Mouse (Mus musculus): ENCODE measurements at regions not wholly inside any gene's neighbourhood (a gene's known extent, or its start where the extent isn't known, plus 50 kb on each side); places are given as distances from the start of the nearest gene placed in this dataset.
"Not testable (repeated sequence)": the region's sequence is repeated elsewhere in the genome, so short reads cannot be mapped to it uniquely, and the experiment has no call there.

DNA sequence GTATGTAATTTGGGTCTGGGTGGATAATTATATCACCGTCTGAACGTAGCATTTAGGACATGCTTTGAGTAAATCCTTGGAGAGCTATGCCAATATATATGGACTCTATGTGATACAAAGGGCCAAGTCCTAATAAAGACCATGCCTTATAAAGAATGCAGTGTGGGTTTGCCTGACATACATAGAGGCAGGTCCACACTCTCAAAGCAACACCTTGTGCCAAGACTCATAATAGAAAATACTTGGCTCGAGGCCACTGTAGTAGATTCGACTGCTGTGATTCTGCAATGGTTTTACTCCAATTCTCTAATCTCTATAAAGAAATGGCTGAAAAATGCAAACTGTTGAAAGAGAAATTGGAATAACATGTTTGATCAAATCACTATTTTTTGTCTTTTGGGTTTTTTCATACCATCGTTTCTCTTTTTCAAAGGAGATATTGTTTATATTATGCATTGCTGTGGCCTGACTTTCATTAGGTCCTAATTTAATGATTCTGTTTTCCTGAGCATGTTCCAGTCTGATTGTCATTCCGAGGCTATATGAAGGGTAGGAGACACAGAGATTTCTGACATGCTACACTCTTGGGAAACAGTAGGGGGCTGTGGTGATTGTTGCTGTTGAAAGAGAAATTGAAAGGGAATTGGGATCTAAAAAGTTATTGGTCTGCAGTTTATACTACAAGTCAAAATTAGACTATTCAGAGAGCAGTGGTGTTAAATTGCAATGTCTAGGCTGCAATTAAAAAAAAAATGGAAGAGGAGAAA is 884.7 kb downstream of the Ttll7 start:
- WGBS: 89% methylated on average over 6 of the region's 6 CpGs
- no peaks in the 10 kb centered on the region for H3K36me3 ChIP-seq
- no peaks in the 10 kb centered on the region for H3K9me3 ChIP-seq
- no peaks in the 10 kb centered on the region for H3K4me1 ChIP-seq
- no peaks in the 10 kb centered on the region for H3K27me3 ChIP-seq
- H3K4me2 ChIP-seq (replicated peaks): no peak overlapping the region
- no peak overlapping the region for H3K27ac ChIP-seq (replicated peaks)
- no peak overlapping the region for H3K4me3 ChIP-seq
- ATAC-seq (ENCODE audit: low FRiP score, low read depth): no peak
- no peak overlapping the region for H3K9ac ChIP-seq (replicated peaks)

DNA sequence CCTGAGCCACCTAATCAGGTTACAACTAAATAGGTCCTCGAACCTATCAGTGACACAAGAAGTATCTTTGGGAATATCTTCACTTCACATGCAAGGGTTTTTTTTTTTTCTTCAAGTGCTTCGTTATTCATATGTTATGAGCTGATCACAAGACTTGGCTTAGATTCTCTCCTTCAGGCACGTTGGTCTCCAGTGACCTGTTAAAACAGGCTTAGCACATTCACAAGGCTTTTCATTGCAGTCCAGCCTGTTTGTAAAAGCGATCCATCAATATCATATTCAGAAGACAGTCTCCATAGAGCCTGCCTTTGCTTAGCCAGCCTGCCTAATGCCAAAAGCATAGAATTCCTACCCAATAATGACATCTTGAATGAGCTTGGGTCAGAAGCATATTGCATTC is 864.2 kb downstream of the Ttll7 start:
- no peaks in the 10 kb centered on the region for H3K27me3 ChIP-seq
- no peaks in the 10 kb centered on the region for H3K36me3 ChIP-seq
- 62% methylated on average over 4 of the region's 4 CpGs for WGBS
- H3K4me3 ChIP-seq: no peak overlapping the region
- no peak overlapping the region for H3K27ac ChIP-seq (replicated peaks)
- no peak overlapping the region for H3K4me2 ChIP-seq (replicated peaks)
- H3K9me3 ChIP-seq: no peaks in the 10 kb centered on the region
- no peaks in the 10 kb centered on the region for H3K4me1 ChIP-seq
- no peak for ATAC-seq (ENCODE audit: low FRiP score, low read depth)
- no peak overlapping the region for H3K9ac ChIP-seq (replicated peaks)

DNA sequence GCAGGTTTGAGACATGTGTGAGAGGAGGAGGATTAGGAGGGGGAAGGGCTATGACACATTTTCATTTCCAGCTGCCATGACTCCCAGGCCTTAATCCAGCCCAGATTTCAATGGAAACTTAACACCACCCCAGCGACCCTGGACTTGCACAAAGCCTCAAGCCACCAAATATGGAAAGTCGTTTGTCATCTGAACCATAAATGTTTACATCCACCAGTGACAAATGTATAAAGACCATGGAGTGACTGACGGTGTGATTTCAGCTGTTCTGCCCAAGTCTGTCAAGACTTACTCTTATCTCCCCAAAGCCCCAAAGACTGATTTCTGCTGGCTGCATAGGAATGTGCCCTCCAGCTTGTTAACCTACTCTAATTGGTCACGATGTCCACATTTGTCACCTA is 855.2 kb downstream of the Ttll7 start:
- no peak overlapping the region for H3K4me3 ChIP-seq
- no peak overlapping the region for H3K9ac ChIP-seq (replicated peaks)
- H3K4me2 ChIP-seq (replicated peaks): no peak overlapping the region
- 57% methylated on average over 4 of the region's 4 CpGs for WGBS
- no peak for ATAC-seq (ENCODE audit: low FRiP score, low read depth)
- H3K4me1 ChIP-seq: no peaks in the 10 kb centered on the region
- no peaks in the 10 kb centered on the region for H3K36me3 ChIP-seq
- no peaks in the 10 kb centered on the region for H3K9me3 ChIP-seq
- H3K27ac ChIP-seq (replicated peaks): no peak overlapping the region
- H3K27me3 ChIP-seq: no peaks in the 10 kb centered on the region

DNA sequence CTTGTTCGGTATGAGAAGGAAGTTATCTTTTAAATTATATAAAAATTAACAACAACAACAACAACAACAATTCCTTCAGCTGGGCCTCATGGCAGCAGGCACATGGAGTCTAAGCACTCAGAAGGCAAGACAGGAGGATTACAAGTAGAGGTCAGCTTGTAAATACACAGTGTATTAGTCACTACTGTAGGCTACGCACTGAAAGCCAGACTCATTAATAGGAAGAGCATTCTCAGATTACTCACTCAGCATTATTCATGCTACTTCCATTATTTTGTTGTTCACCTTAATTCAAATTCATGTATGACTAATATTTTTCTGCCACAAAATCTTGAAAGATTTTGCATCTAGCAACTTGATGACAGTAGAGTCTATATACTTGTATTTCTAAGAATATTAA is 831.6 kb downstream of the Ttll7 start:
- Histone ChIP-seq H3K36me3 (no peaks in the 10 kb centered on the region), H3K9me3 (peaks cover 5% of the 10 kb centered on the region; the same call in 1 of the 2 replicates), H3K4me3 (no peak overlapping the region), H3K27me3 (no peaks in the 10 kb centered on the region), H3K9ac (replicated peaks) (no peak overlapping the region), H3K4me2 (replicated peaks) (no peak overlapping the region), H3K27ac (replicated peaks) (no peak overlapping the region), H3K4me1 (peaks cover 9% of the 10 kb centered on the region)
- 88% methylated on average over 2 of the region's 2 CpGs for WGBS
- ATAC-seq (ENCODE audit: low FRiP score, low read depth): no peak

DNA sequence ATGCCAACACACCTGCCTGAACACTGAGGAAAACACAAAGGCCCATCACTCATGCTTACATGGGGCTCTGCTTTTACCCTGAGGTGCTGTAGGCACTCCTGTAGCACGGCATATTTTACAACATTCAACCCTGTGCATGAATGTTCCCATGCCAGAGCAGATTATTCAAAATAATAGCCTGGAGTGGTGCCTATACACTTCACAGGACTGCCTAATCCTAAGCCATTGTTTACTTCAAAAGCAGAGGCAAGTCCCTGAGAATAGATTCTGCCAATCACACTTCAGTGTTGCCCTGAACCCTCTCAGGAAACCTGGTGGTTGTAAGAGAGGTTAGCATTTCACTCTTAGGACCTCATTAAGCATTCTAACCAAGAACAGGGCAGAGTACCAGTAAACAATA is 828.1 kb downstream of the Ttll7 start:
- ATAC-seq (ENCODE audit: low FRiP score, low read depth): peak; percentile 94

DNA sequence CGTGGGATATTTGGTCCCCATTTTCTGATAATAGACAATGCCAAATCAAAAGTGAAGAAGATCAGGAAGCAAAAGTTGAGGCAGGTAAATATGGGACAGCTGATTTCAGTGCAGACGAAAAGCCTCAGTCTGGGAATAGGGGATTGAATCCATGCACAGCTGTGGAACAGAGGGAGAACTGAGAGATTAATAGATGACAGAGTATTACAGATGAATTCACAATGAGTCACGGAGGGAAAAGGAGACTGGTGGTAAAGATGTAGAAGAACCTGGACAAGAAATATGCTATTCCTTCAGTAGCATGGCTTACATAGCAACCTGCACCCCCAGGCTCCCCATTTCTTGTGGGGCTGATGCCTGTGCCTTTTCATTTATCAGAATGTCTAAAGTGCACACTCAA is 810.4 kb downstream of the Ttll7 start:
- 79% methylated on average over 3 of the region's 3 CpGs for WGBS
- Histone ChIP-seq H3K36me3 (no peaks in the 10 kb centered on the region), H3K4me2 (replicated peaks) (no peak overlapping the region), H3K27ac (replicated peaks) (no peak overlapping the region), H3K9me3 (no peaks in the 10 kb centered on the region), H3K4me3 (no peak overlapping the region), H3K27me3 (no peaks in the 10 kb centered on the region), H3K4me1 (no peaks in the 10 kb centered on the region), H3K9ac (replicated peaks) (no peak overlapping the region)
- ATAC-seq (ENCODE audit: low FRiP score, low read depth): no peak

More for the DNA sequence above, 828.1 kb downstream of the Ttll7 start:
- Histone ChIP-seq H3K27ac (replicated peaks) (0 out of 2 replicates have a peak overlapping the region, but pooled peaks have one; percentile 39), H3K9ac (replicated peaks) (no peak overlapping the region), H3K4me1 (peaks cover 9% of the 10 kb centered on the region), H3K36me3 (no peaks in the 10 kb centered on the region), H3K27me3 (no peaks in the 10 kb centered on the region), H3K4me3 (no peak overlapping the region), H3K9me3 (peaks cover 5% of the 10 kb centered on the region; the same call in 1 of the 2 replicates), H3K4me2 (replicated peaks) (no peak overlapping the region)
- 6% methylated on average over 1 of the region's 1 CpGs for WGBS

DNA sequence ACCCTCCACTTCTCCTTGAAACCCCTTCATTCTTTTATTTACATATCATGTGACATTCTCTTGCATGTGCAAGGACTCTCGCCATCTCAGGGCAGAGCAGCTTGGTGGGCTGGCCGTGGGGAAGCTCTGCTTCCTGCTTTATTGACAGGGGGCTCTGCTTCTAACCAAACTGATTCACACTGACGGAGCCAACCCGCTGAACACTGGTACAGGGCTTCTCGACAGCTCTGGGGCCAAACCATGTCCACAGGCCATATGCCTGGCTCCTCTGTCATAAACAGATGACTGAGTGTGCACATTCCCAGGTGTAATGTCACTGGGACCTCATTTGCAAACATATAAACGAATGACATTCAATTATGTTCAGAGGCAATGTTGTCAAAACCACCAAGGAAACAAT is 800.7 kb downstream of the Ttll7 start:
- WGBS: 54% methylated on average over 6 of the region's 6 CpGs
- Histone ChIP-seq H3K36me3 (no peaks in the 10 kb centered on the region), H3K9ac (replicated peaks) (no peak overlapping the region), H3K9me3 (no peaks in the 10 kb centered on the region), H3K27me3 (no peaks in the 10 kb centered on the region), H3K4me1 (no peaks in the 10 kb centered on the region), H3K27ac (replicated peaks) (no peak overlapping the region), H3K4me2 (replicated peaks) (no peak overlapping the region), H3K4me3 (no peak overlapping the region)
- ATAC-seq (ENCODE audit: low FRiP score, low read depth): peak; percentile 65

DNA sequence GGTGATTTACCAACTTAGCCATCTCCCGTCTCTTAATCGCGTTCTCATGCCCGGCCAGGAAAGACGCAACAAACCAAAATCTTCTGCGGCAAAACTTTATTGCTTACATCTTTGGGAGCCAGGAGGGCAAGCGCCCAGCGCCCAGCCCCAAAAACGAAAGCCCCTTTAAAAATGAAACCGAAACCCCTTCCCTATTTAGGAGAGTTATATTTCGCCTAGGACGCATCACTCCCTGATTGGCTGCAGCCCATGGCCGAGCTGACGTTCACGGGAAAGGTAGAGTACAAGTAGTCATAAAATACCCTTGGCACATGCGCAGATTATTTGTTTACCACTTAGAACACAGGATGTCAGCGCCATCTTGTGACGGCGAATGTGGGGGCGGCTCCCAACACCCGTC is 783.3 kb downstream of the Ttll7 start:
- not testable (repeated sequence) for H3K9me3 ChIP-seq; H3K4me1 ChIP-seq; ATAC-seq (ENCODE audit: low FRiP score, low read depth); H3K27me3 ChIP-seq; H3K4me2 ChIP-seq (replicated peaks); H3K9ac ChIP-seq (replicated peaks); H3K36me3 ChIP-seq; H3K27ac ChIP-seq (replicated peaks); H3K4me3 ChIP-seq
- WGBS: 95% methylated on average over 20 of the region's 21 CpGs

DNA sequence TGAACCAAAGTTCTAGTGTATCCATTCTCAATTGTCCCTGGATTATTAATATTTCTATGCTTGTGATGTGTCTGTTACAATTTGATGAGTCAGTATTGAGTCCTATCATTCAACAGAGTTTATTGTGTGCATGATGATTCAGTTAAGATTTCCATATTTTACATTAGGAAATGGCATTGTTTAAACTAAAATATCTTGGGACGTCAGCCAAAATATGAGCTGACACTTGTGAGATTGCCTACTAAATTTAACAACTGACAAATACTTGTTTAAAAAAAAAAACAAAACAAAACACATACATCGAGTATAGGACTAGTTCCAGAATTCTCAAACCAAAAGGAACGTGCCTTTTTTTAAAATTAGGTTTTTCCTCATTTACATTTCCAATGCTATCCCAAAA is 779.0 kb downstream of the Ttll7 start:
- H3K27ac ChIP-seq (replicated peaks): no peak overlapping the region
- no peak overlapping the region for H3K4me3 ChIP-seq
- no peak overlapping the region for H3K4me2 ChIP-seq (replicated peaks)
- no peaks in the 10 kb centered on the region for H3K27me3 ChIP-seq
- ATAC-seq (ENCODE audit: low FRiP score, low read depth): no peak
- no peaks in the 10 kb centered on the region for H3K4me1 ChIP-seq
- no peaks in the 10 kb centered on the region for H3K36me3 ChIP-seq
- 96% methylated on average over 3 of the region's 3 CpGs for WGBS
- H3K9ac ChIP-seq (replicated peaks): no peak overlapping the region
- no peaks in the 10 kb centered on the region for H3K9me3 ChIP-seq

DNA sequence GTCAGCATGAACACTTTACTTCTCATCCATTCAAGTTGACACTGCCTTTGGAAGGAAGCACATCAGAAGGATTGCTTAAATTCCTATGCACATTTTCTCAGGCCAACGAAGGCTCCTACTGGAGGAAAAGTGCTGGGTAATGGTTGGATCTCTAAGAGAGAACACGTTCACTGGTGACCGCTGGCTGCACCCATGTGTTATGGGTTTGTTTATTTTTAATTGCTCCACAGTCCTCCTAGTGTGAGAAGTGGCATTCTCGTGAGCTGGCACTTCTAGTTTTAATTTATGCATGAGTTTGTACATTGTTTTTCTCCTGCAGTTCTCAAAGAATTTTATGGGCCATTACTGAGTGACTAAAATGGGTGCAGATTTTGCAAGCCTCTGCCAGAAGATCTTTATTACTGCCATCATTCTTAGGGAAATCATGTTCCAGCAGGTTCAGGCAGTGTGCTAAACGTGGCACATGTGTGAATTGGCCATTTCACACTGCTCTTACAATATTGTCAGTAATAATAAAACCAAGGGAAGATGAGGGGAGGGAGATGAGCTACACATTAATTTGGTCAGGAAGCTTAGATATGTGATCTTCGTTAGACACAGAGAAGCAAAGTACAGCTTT is 731.6 kb downstream of the Ttll7 start:
- H3K9ac ChIP-seq (replicated peaks): no peak overlapping the region
- no peaks in the 10 kb centered on the region for H3K36me3 ChIP-seq
- no peaks in the 10 kb centered on the region for H3K27me3 ChIP-seq
- no peaks in the 10 kb centered on the region for H3K4me1 ChIP-seq
- no peak for ATAC-seq (ENCODE audit: low FRiP score, low read depth)
- WGBS: 73% methylated on average over 6 of the region's 6 CpGs
- no peaks in the 10 kb centered on the region for H3K9me3 ChIP-seq
- H3K27ac ChIP-seq (replicated peaks): no peak overlapping the region
- H3K4me3 ChIP-seq: no peak overlapping the region
- no peak overlapping the region for H3K4me2 ChIP-seq (replicated peaks)

DNA sequence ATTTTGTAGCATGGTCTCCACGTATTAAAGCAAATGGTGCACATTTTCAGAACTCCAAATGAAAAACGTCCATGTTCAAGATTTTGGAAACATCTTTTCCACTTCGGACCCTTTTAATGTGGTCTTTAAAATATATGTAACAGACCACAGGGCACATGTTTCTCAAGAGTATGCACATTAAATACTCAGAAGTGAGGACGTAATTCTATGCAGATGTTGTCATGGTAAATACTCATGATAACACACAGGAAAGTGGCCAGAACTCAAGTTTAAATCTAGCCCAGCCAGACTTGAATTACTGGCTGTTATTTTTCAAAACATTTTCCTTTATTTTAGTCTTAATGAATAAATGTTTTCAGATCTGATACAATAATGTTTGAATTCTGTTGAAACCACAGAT is 719.7 kb downstream of the Ttll7 start:
- no peak for ATAC-seq (ENCODE audit: low FRiP score, low read depth)

DNA sequence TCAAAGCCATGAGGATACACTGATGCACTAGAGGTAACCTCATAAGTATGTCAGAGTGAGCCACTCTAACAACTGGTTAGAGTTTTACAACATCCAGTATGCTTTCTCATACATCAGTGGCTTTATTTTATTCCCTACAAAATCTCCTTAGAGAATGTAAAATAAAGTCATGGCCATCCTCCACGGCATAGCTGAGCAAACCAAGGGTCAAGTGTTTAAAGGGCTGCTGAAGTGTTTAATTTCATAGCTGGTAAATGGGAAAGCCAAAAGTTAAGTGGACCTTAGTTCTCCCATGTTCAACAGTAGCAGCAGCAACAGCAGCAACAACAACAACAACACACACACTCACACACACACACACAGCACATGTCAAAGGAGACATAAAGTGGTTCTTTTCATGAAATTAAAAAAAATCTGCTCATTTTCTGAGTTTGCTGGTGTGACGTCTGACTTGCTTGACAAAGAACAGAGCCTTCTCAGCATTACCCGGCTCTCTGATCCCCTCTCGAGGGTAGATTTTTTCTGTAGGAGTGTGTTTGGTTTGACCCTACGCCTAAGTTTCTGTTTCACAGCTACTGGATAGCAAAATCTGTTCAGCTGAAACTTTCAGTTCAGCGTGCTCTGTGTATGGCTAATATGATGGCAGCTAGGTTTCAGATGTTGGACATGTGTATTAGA is 693.3 kb downstream of the Ttll7 start:
- WGBS: 76% methylated on average over 6 of the region's 6 CpGs

More for the DNA sequence above, 719.7 kb downstream of the Ttll7 start:
- no peak overlapping the region for H3K27ac ChIP-seq (replicated peaks)
- 85% methylated on average over 4 of the region's 4 CpGs for WGBS
- H3K9ac ChIP-seq (replicated peaks): no peak overlapping the region
- H3K4me3 ChIP-seq: no peak overlapping the region
- H3K9me3 ChIP-seq: no peaks in the 10 kb centered on the region
- no peaks in the 10 kb centered on the region for H3K36me3 ChIP-seq
- H3K4me2 ChIP-seq (replicated peaks): no peak overlapping the region
- no peaks in the 10 kb centered on the region for H3K27me3 ChIP-seq
- H3K4me1 ChIP-seq: no peaks in the 10 kb centered on the region

More for the DNA sequence above, 693.3 kb downstream of the Ttll7 start:
- Histone ChIP-seq H3K4me1 (no peaks in the 10 kb centered on the region), H3K4me2 (replicated peaks) (no peak overlapping the region), H3K27ac (replicated peaks) (no peak overlapping the region), H3K9ac (replicated peaks) (no peak overlapping the region), H3K36me3 (no peaks in the 10 kb centered on the region), H3K9me3 (no peaks in the 10 kb centered on the region), H3K27me3 (no peaks in the 10 kb centered on the region), H3K4me3 (no peak overlapping the region)
- no peak for ATAC-seq (ENCODE audit: low FRiP score, low read depth)
